Comparison of ENCODE assay signal across 8 mouse cellular contexts in genomic region chr10:75451036-75451786, GRCm38 (mm10). TPM values are rescaled to one million over a fixed set of nuclear protein-coding genes. Genes with fewer than 3 reads are reported as not detected.
DNase-seq lines count a peak whose midpoint lies in the region; ATAC-seq and TF ChIP-seq lines count a peak whose summit lies in the region.

No protein-coding gene starts in this region.

- no peak overlapping the region for H3K4me3 ChIP-seq in lung, adult 2 months (replicated peaks; ENCODE audit: extremely low read depth, low read depth, low read length)
- H3K4me3 ChIP-seq in heart, embryonic 11.5 days (ENCODE audit: low read depth, low read length), result no peak overlapping the region
- H3K4me3 ChIP-seq in kidney, embryonic 15.5 days (replicated peaks), result no peak overlapping the region
- no peak overlapping the region for H3K4me3 ChIP-seq in midbrain, embryonic 12.5 days

- no peak for TF ChIP-seq CTCF in lung, adult 2 months (IDR thresholded peaks at IDR 0.05; ENCODE audit: insufficient read depth, low read length)

- H3K4me1 ChIP-seq in lung, adult 2 months (ENCODE audit: control insufficient read depth, insufficient read depth, low read length), result peaks cover 7% of the 10 kb centered on the region
- H3K4me1 ChIP-seq in heart, embryonic 11.5 days (ENCODE audit: control insufficient read depth, insufficient read depth, low read length), result peaks cover 33% of the 10 kb centered on the region
- peaks cover 37% of the 10 kb centered on the region for H3K4me1 ChIP-seq in kidney, embryonic 15.5 days
- peaks cover 12% of the 10 kb centered on the region for H3K4me1 ChIP-seq in midbrain, embryonic 12.5 days

- no peak for TF ChIP-seq POLR2A in lung, adult 2 months (IDR thresholded peaks at IDR 0.05; ENCODE audit: borderline replicate concordance, extremely low read depth, low read depth, low read length)

- no peaks in the 10 kb centered on the region for H3K9me3 ChIP-seq in heart, embryonic 11.5 days (replicated peaks; ENCODE audit: control insufficient read depth, low read length)
- no peaks in the 10 kb centered on the region; the same call in 1 of the 2 replicates for H3K9me3 ChIP-seq in kidney, embryonic 15.5 days (replicated peaks)
- no peaks in the 10 kb centered on the region for H3K9me3 ChIP-seq in midbrain, embryonic 12.5 days

- H3K27me3 ChIP-seq in heart, embryonic 11.5 days (ENCODE audit: control insufficient read depth, insufficient read depth, low read length), result no peaks in the 10 kb centered on the region
- no peaks in the 10 kb centered on the region for H3K27me3 ChIP-seq in kidney, embryonic 15.5 days
- H3K27me3 ChIP-seq in midbrain, embryonic 12.5 days, result no peaks in the 10 kb centered on the region

- peak overlapping the region; percentile 31 for H3K4me2 ChIP-seq in heart, embryonic 11.5 days
- H3K4me2 ChIP-seq in kidney, embryonic 15.5 days, result 0 out of 2 replicates have a peak overlapping the region, but pooled peaks have one; percentile 7
- H3K4me2 ChIP-seq in midbrain, embryonic 12.5 days (replicated peaks), result no peak overlapping the region

- 16% methylated on average over 10 of the region's 10 CpGs for WGBS in lung, adult 2 months
- 33% methylated on average over 10 of the region's 10 CpGs for WGBS in heart, embryonic 11.5 days (ENCODE audit: insufficient replicate concordance)
- WGBS in kidney, embryonic 15.5 days, result 51% methylated on average over 10 of the region's 10 CpGs
- WGBS in midbrain, embryonic 12.5 days, result 48% methylated on average over 10 of the region's 10 CpGs

- peak; percentile 49 to 68 for DNase-seq in lung, adult 18-20 months
- DNase-seq in lung, adult 2 months, result no peak
- peak; percentile 60 to 63 for DNase-seq in cerebellum, postnatal 36 days
- DNase-seq in urinary bladder, postnatal 25 days (ENCODE audit: low spot score), result no peak
- DNase-seq in spleen, postnatal 10 days (ENCODE audit: low spot score in 2 of 2), result no peak

- ATAC-seq in heart, embryonic 11.5 days (replicated peaks; ENCODE audit: insufficient number of reproducible peaks, low FRiP score, low TSS enrichment), result peak; percentile 73
- peak; percentile 64 for ATAC-seq in kidney, embryonic 15.5 days (replicated peaks; ENCODE audit: low FRiP score)
- ATAC-seq in midbrain, embryonic 12.5 days (ENCODE audit: low FRiP score, low read depth), result 0 out of 2 replicates have a peak, but pooled peaks have one; percentile 38

- H3K27ac ChIP-seq in heart, embryonic 11.5 days (ENCODE audit: low read depth, low read length), result peak overlapping the region; percentile 92
- H3K27ac ChIP-seq in kidney, embryonic 15.5 days, result peak overlapping the region; percentile 85
- 0 out of 2 replicates have a peak overlapping the region, but pooled peaks have one; percentile 3 for H3K27ac ChIP-seq in midbrain, embryonic 12.5 days (replicated peaks)

- 0 out of 2 replicates have a peak overlapping the region, but pooled peaks have one; percentile 6 for H3K9ac ChIP-seq in heart, embryonic 11.5 days (ENCODE audit: low read depth, low read length)
- H3K9ac ChIP-seq in kidney, embryonic 15.5 days, result no peak overlapping the region
- H3K9ac ChIP-seq in midbrain, embryonic 12.5 days (replicated peaks), result no peak overlapping the region

- H3K36me3 ChIP-seq in heart, embryonic 11.5 days (ENCODE audit: control insufficient read depth, insufficient read depth, low read length), result no peaks in the 10 kb centered on the region
- no peaks in the 10 kb centered on the region for H3K36me3 ChIP-seq in kidney, embryonic 15.5 days
- H3K36me3 ChIP-seq in midbrain, embryonic 12.5 days, result no peaks in the 10 kb centered on the region

RNA-seq across cellular contexts. Expression of gene Upb1, which starts 50.3 kb away (rescaled TPM):
- polyA plus RNA-seq in lung, adult 2 months (2012; rRNA removed), result 0.35 and 0.59 TPM in 2 replicates
- polyA plus RNA-seq in heart, embryonic 11.5 days (2014; fragmentation: Nextera tagmentation; extraction: Ambion mirVana), result 0.39 and 0.46 TPM in 2 replicates
- 1.6 and 1.8 TPM in 2 replicates for polyA plus RNA-seq in kidney, embryonic 15.5 days (2015; fragmentation: Nextera tagmentation; extraction: Ambion mirVana)
- 0.07 and 0.26 TPM in 2 replicates for polyA plus RNA-seq in midbrain, embryonic 12.5 days (2016; fragmentation: Nextera tagmentation; extraction: Ambion mirVana)

Comparison
In these comparisons a context has a peak if more than half of its experiments do, and no peak if none do; other contexts are left out.
1. DNase-seq: peak in lung, adult 18-20 months (2 of 2) and cerebellum, postnatal 36 days (2 of 2); none in lung, adult 2 months (single experiment), urinary bladder, postnatal 25 days (single experiment) and spleen, postnatal 10 days (0 of 2).
2. H3K27ac ChIP-seq: peak in every context shown above with its lines; median percentile 92 in heart, embryonic 11.5 days; 85 in kidney, embryonic 15.5 days; 3 in midbrain, embryonic 12.5 days.
3. Peak in every context shown above with its lines, with median percentiles within 50 percentile points of each other: ATAC-seq.